Mouse (Mus musculus) cerebellum, adult 9-11 months (tissue): ENCODE data around the gene Pax1.

ENCODE experiments used
- DNase-seq: peaks from one replicate; pipeline ENCODE4 v3.0.0; 2022

Pax1 gene

DNA sequence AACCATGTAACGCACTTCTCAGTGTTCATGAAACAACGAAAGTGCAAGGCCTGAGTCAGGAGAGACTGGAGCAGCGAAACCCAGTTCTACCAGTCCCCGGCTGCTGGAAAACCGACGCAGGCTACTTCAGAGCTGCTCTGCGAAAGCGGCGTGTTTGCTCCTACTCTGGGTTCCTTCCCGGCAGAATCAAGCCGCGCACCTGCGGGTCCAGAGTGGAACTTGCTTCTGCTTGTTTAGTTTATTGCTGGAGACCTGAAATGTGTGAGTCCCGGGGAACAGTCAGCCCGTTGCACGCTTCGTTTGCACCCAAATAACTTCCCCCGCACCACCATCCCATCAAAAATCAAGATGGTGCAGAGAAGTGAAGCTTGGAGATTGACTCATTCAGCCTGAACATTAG lies at the start of gene Pax1:
Pax1 (plus strand) TSS at position 345 of the 400 bp plus-strand sequence.
- DNase-seq = no peak

DNA sequence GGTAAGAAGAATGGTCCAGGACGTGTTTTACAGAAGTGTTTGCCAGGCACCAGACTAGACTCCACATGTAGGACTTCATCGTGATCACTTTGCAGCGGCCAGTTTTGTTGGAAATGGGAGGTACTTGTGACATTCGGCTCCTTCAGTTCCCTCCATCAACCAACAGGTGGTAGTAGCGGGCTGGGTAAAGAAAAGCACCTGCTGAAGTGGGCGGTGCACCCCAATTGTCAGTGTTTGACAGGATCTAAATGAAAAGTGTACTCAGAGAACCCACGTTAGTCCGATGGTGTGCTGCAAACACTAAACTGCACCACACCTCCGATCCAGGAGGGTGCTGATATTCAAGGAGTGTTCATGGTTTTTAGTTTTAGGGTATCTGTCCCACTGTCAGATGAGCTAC lies 40.7 kb upstream of the Pax1 start:
- no peak for DNase-seq

DNA sequence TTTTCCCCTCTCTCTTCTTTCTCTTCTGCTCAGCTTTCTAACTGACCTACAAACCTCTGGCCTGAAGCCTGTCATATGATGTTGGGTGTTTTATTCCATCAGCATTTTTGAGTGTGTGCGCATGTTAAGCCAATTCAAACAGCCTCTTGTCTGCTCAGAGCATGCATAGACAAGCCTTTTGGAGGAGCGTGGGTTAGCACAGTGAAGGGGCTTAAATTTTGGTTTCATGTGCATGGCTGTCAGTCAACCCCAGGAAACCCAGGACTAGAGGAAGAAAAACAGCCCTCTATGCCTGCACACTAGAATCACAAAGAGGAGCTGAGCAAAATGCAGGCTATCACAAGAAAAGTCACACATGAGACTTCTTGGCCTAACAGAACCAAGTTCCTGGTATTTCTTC lies 36.5 kb upstream of the Pax1 start:
- DNase-seq = no peak

DNA sequence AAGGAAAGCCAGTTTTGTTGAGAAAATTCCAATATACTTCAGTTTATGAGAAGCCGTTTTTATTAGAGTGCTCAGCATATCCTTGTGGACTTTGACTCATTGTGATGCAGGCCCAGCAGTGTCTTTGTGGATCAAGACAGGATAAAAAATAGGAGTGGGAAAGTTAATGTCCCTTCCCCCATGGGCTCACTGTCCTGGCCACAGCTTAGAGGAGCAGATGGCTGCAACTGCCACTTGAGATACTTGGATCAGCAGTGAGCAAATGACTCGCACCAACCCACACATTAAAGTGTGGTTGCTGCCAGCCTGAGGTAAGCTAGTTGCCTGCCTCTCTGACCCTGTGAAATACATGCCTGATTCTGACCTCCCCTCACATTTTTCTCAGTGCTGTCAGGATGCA lies 29.0 kb upstream of the Pax1 start:
- DNase-seq = no peak

DNA sequence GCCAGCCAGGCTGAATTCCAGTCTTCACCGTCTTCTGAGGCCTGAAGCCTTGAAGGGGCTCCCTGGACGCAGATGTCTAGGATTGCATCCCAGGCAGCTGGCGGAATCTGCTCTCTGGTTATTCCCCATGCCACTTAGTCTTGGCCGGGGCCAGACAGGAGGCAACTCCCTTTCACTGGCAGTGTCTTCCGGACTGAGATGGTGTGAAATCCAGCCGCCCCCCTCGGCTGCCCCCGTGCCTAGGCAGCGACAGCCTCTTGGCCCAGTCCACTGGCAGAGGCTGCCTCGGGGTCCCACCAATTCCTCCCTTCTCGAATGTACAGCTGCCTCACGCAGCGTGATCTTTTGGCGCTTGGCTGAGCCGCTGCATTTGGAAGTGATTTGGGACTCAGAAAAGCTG lies 23.0 kb upstream of the Pax1 start:
- DNase-seq = no peak

DNA sequence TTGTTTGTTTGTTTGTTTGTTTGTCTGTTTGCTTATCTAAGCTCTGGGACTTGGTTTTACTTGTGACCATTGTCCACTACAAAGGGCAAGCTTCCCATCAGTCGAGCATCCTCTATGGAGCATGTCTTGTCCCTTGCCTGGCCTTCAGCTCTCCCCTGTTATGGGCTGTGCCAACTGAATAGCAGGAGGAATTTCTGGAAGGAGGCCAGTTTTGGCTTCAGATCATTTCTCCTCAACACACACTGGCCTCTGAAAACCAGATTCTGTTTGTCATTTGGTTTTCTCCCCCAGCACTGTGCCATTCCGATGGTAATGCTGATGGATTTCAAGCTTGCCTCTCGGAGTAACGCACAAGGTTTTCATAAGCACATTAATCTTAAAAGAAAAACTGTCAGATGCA lies 21.9 kb upstream of the Pax1 start:
- no peak for DNase-seq

DNA sequence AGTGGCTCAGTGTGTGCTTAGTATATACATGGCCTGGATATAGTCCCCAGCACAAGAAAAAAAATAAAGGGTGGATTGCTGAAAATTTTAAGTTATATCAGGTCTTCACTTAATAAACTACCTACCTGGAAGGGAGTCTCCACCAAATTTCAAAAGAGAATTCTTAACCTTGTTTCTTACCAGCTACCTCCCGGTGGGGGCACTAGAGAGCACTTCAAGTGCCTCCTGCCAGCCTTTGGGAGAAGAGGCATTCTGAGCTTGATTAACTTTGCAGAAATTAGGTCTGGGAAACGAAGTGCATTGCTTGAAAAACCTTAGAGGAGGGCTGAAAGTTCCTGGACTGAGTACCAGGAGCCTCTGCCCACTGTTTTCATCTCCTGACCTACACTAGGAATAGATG lies 19.5 kb upstream of the Pax1 start:
- DNase-seq = no peak

DNA sequence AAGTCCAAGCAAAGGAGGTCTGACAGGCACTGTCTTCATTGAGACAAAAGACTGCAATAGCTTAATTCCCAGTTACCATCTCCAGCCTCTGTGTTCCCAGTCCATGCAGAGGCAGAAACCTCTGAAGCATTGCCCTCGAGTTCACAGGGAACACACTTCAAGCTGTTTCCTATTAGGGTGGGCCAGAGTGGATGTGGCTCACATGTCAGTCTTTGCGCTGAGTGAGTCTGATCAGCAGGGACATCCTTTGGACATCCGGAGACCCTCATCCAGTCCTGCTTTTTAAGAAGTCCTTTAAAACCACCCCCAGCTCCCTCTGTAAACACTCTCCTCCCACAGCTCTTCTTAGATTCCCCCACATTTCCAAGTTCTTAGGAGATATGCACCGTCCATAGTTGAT lies 2.0 kb upstream of the Pax1 start:
- no peak for DNase-seq

DNA sequence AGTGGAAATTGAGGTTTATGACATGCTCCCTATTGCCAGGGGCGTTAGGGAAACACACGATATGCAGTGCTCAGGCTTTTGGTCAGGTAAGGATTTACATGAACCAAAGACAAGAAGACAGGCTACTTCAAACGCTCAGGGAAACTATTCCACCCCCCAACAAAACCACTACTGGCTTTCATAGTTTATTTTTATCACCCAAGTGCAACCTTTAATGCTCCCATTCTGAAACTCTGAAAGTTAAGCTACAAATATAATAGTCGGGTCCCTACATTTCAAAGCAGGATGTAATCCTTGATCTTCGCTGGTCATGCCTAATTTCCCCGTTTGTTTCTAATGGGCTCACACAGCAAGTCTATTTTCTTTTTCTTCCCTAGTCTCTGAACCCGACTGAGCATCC lies 1.3 kb upstream of the Pax1 start:
- no peak for DNase-seq

DNA sequence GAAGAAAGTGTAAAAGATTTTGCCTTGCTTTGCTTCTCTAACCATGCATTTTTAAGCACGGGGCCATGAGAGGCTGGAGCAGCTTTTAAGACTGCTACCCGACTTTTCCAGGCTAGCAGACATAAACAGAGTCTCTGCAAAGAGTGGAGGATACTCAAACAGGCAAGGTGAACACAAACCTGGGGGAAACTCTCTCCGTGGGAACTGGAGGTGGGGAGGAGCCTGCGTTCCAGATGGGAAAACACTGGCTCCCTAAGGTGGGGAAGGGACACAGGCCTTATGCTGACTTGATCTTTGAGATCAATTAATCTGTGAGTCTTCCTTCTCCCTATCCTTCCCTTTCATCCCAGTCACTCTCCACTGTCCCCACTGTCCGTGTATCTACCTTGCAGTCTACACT lies 869 bp upstream of the Pax1 start:
- DNase-seq = no peak

DNA sequence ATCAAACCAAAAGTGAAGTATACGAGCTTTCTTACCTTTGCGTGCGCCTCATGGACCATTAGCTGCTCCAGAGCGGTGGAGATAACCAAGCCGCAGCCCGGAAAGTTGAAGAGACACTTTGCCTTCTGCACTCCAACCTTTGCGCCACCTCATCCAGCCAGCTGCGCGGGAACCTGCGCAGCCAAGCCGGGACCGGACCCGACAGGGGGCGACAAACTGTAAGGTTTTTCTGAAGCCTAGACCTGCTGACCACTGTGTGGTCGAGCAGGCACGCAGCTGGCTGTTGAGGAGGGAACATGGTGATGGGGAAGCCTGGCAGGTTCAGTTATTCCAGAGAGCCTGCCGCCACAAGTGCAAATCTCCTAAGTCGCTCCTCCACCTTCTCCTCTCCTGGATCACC lies 591 bp downstream of the Pax1 start:
- DNase-seq = no peak

DNA sequence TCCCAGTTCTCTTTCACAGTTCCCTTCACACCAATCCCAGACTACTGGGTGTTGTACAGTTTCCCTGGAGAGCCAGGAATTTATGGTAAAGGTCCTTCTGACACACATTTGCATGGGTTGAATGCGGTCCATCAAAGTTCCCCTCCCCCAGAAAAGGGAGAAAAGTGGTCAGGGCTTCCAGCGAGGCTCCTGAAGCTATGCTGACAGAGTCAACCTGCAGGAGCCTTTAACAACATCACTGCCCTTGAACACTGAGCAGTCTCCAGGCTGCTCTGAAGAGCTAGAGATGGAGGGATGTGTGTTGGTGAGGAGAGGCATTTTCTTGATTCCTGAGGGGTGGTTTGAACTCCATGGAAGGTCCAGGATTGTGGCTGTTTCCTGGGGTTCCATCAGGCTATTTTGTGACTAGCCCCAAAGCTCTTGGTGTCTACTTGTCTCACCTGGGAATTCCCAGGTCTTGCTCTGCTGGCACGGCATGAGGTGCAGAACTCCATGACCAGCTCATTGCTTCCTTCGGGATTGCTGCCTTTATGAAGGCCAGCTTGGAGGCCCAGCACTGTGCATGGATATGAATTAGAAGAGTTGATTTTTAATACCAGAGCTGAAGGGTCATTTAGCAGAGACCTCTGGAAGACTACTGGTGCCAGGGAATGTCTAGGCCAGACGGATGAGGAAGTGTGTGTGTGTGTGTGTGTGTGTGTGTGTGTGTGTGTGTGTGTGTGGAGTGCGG lies 1.8 kb downstream of the Pax1 start:
- DNase-seq = no peak

DNA sequence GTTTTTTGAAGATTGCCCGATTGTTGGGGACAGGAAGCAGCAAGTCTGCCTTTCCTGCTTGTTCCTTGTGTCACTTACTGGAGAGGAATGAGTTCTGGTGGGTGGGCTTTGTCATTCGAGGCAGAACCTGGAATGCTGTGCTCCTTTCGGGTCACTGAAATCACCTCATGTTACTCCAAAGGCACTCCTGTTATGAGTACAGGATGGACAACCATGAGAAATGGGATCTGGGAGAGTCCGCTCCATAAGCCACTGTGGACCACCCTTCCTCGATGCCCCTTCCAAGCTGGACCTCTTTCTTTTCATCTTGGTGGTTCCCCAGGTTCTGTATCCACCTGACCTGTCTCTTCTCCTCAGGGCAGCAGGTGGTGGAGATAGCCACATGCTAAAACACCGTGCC lies 2.5 kb downstream of the Pax1 start:
- no peak for DNase-seq

DNA sequence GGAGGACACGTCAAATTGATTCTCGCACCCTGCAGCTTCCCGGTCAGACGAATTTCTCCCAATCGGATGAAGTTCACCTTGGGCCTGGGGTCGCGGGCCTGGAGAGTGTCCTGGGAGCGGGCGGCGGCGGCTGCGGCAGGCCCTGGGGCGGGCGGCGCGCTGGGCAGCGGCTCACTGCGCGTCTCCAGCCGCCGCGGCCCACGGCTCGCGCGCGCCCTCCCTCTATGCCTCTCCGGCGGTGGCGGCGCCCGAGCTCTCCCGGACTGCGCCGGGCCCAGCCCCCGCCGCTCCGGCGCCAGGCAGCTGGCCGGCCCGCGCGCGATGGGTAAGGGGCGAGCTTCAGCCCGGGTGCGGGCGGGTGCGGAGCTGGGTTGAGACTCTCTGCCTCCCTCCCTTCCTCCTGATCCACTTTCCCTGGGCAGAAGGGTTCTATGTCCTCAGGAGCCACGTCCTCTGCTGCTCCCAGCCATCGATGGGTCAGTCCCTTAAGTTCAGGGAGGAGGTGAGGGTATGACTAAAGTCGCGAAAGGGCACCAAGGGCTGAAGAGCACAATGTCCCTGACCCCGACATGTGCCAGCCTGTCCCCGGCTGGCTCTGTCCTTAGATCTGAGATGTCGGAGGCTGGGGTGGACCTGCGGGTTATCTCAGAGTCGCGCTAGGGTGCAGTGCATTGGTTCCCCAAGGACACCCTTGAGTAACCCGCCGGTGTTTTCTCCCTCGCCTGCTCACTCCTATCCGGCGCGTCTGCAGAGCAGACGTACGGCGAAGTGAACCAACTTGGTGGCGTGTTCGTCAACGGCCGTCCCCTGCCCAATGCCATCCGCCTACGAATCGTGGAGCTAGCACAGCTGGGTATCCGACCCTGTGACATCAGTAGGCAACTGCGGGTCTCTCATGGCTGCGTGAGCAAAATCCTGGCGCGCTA lies 3.5 kb downstream of the Pax1 start:
- no peak for DNase-seq

DNA sequence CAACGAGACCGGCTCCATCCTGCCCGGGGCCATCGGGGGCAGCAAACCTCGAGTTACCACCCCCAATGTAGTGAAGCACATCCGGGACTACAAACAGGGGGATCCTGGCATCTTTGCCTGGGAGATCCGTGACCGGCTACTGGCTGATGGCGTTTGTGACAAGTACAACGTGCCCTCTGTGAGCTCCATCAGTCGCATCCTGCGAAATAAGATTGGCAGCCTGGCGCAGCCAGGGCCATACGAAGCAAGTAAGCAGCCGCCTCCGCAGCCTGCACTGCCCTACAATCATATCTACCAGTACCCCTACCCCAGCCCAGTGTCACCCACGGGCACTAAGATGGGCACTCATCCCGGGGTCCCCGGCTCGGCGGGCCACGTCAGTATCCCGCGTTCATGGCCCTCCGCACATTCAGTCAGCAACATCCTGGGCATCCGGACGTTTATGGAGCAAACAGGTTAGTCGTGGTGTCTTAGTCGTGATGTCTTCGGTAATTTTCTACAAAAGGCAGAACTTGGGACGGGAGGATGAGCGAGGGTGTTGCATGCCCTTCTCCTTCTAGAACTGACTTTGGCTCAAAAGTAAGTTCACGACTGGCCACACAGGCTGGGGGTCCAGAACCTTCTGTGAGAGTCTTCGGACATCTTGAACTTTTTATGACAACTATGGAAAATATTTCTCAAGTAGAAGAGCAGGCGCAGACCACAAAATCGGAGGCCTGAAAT lies 4.3 kb downstream of the Pax1 start:
- no peak for DNase-seq

DNA sequence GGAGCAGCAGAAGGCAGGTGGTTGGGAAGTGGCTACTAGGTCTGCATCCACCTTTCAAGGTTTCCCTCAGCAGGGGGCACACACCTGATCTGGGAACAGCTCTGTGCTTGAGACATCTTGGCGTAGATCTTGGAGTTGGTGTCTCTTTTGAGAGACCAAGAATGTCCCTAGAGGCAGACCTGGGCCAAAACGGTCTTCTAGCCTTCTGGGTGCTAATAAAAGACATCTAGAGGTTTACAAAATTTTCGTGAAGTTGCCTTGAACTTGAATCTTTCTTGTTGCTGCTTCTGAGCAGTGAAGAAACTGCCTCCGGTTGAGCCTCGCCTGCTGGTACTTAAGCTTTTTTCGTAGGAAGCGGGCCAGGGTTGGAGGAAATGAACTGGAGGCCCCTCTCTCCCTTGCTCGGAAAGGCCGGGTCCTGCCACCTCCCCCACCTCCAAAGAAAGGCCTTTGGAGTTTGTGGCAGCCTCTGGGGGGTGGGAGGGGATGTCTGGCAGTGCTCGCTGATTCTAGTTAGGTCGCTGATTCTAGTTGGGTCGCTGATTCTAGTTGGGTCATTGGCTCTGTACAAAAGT lies 5.6 kb downstream of the Pax1 start:
- no peak for DNase-seq

DNA sequence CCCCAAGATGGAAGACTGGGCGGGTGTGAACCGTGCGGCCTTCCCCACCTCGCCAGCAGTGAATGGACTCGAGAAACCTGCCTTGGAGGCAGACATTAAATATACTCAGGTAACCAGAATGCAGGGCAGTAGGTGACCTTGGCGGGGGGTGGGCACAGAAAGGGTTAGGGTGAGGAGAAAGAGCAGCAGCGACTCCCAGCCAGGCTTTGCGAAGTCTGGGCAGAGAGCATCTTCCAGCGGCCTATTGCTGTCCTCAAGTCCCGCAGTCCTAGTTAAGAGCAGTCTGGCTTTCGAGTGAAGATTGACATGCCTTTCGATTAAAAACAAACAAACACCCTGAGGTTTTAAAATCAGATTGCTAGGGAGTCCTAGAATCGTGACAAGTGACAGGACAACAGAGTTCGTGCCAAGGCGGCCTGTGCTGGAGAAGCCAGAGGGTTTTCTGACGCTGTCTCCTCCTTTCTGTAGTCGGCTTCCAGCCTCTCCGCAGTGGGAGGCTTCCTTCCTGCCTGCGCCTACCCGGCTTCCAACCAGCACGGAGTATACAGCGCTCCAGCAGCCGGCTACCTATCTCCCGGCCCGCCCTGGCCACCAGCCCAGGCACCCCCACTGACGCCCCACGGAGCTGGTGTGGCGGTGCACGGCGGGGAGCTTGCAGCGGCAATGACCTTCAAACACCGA lies 6.3 kb downstream of the Pax1 start:
- no peak for DNase-seq

DNA sequence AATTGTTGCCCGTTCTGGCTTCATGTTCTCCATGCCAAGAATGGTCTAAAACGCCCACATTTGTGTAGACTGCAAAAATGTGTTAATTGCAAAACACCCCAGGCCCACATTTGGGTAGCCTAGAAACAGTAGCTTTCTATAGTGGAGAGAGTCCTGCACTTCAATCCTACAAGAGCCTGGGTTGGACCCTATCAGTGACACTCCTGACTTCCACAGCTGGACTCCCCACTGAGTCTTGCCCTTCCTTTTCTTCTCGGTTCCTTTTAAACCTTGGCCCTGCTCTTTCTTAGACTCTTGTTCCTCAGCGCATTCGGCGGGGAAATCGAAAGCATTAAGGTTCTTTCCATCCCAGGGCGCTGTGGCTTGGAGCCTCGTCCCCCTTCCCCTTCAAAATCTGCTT lies 7.8 kb downstream of the Pax1 start:
- no peak for DNase-seq

DNA sequence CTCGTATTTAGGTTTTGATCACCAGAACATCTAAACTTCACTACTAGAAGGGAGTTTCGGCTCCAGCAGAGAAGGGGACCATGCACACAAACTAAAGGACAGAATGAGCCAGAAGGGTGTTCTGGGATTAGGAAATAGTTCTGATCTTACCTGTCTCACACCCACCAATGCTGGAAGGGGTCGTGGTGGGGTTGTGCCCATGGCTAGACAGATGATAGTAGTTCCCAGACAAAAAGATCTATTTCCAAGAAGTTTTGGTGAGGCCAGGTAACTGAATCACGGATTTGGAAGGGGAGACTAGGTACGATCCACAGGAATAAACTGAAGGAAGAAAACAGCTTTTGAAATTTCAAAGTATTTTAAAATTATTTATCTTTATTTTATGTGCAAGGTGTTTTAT lies 8.4 kb downstream of the Pax1 start:
- DNase-seq = no peak

DNA sequence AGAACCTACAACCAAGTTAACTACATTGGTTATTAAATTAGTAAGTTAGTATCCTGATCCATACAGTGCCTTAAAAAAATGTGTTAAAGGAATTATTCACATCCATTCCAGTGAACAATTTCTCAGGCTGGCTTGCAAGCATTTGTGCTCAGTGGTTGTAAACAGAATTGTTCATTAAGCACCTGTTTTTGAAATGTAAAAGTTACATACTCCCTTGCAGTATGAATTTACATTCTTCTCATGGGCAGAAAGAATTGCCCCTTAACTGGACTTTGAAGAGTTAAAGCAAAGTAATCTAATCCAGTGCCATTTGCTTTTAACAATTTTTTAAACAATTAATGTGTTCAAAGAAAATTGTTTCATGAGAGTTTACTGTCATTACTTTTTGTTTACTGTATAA lies 9.6 kb downstream of the Pax1 start:
- DNase-seq = no peak

DNA sequence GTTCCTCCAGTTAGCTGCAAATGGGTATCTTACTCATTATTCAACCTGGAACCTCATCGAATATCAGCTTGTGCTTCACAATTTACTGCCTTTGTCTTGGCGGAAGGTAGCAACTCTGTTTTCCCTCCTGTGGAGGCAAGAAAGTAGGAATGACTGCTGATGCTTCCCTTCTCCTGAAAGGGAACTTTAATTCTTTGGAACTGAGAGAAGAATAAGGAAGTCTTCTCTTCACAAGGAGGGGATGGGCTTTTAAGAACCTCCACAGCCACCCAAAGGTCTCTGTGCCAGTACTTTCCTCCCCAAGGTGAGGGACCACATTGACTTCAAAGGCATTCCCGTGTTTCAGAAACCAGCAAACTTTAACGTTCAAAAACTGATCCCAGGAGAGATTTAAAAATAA lies 10.1 kb downstream of the Pax1 start:
- DNase-seq = no peak

DNA sequence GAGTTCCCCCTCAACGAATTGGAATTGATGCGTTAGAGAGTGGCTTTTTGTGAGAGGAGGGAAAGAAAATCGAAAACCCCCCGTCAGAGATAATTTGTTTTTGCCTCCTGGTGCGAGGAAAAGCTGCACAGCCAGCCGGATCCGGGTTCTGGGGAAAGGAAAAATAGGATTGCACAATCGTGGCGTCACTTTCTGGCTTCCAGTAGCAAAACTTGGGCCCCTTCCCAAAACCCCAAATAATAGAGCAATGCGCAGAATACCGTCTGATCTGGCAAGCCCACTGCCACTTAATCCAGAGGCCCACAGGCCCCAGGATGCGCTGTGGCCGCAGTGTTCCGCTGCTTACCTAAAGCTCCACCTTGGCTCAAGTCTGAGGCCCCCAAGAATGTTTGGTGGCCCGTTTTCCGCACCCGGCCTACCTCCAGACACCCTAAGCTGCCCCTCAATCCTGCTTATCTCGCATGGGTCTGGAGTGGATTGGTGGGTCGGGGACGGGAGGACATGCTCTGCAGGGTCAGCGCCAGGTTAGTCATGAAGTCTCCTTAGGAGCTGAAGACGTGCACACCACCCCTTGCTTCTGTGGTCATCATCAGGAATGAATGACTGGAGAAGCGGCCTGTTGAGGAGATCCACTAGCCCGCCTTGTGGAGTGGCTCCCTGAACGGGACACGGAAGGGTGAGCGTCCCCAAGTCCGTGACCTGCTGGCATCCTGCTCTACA lies 11.4 kb downstream of the Pax1 start:
- DNase-seq = no peak
